Mouse (Mus musculus) erythroblast, adult 5-6 weeks (primary cell): ENCODE results near the gene Cntn4. TPM values are rescaled to one million over a fixed set of nuclear protein-coding genes. Genes with fewer than 3 reads are reported as not detected.

Experiments used
- ATAC-seq: replicated peaks from 2 replicates; pipeline ENCODE4 v1.8.0; 2016; ENCODE audit warnings: moderate number of reproducible peaks, mild to moderate bottlenecking, moderate TSS enrichment, inconsistent platforms; ENCODE audit not compliant: poor library complexity, low FRiP score, severe bottlenecking
- total RNA-seq, 2 experiments: library from RNA; stranded (forward) in 1 of 2; stranded (reverse) in 1 of 2; fragments of 150-400 nt in 1 of 2; fragments of 200-764, 138-1000 nt in 1 of 2; gene quantifications; 2 replicates each; pipeline versions ENCODE4 v1.2.3 to v1.2.4; 2015 to 2017; ENCODE audit warnings: low replicate concordance in 2 of 2

Cntn4 gene
- total RNA-seq (2015; ENCODE audit: low replicate concordance) (not detected in 2 replicates), total RNA-seq (2017; ENCODE audit: low replicate concordance) (not detected in 2 replicates)

- ATAC-seq = no peak
These were observed at the start of gene Cntn4 for GRCm38 (mm10) chr6:105677149-105678031. Gene Cntn4 (plus strand): TSS chr6:105677660.

GRCm38 (mm10) chr6:105674276-105674675, 3.2 kb upstream of the Cntn4 start:
- no peak for ATAC-seq

GRCm38 (mm10) chr6:105675099-105675498, 2.4 kb upstream of the Cntn4 start:
- ATAC-seq = no peak

GRCm38 (mm10) chr6:105676637-105677036, 823 bp upstream of the Cntn4 start:
- no peak for ATAC-seq

GRCm38 (mm10) chr6:105678778-105679177, 1.3 kb downstream of the Cntn4 start:
- ATAC-seq = no peak

DNA sequence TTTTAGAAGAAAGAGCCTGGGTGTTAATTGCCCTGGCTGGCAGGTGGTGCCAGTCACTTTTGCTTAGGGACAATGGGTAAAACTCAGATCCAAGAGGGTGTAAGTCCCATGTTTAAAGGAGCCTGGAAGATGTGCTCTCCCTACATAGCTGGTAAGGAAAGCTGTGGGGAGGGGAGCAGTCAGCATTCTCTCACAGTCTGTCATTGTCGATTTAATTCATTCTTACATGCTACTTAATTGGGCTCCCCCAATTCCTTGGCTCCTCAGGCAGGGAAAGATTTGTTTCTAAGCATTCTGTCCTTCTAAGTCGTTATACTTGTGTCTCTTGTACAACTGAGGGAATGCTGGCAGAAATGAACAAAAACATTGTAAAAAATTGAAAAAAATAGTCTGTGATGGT, 4.0 kb downstream of the Cntn4 start:
- no peak for ATAC-seq

DNA sequence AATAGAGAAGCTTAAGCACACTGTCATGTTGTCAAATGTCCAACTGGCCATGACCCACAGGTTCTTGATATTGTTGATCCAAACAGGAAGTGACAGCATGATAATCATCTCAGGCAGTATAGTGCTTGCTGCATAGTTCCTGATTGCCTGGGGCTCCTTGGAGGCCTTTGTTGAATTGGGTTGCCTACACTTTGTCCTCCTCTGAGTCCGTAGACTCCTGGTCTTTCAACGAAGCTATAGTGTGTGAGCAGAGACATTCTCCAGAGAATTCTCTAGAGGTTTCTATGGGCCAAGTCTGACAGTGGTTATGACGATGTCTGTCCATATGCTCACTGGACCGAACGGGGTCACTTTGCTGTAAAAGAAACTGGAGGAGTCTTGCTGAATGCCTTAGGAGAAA, 5.8 kb downstream of the Cntn4 start:
- ATAC-seq = no peak

DNA sequence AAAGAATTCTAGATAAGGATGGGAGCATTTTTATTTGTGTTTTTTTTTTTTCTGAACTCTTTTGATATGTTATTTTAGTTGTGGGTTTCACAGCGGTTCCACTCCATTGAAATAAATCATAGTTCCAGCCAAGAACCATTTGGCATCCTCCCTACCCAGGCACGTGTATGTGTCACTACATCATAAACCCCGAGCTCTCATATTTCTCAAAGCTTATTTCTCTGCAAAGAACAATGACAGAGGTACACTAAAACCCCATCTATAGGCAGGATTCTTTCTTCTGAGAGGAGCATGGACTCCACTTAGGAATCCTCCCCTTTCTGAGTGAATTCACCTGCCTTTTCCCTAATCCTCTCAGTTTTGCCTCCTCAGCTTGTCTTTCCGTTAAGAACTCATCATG, 6.7 kb downstream of the Cntn4 start:
- no peak for ATAC-seq

DNA sequence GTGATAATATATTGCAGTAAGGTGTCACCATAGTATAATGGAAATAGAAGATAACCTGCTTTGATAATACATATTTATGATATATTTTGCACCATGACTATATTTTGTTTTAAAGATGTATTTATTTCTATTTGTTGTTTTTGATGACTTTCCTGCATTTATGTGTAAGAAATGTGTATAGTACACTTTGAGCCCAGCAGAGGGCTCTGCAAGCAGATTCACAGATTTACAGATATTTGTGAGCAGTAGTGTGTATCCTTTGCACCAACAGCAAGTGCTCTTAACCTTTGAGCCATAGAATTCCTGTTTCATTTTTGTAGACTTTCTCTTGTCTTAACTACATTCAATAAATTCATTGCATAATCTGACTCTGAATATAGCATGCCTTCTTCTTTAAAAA, 10.7 kb downstream of the Cntn4 start:
- no peak for ATAC-seq

- ATAC-seq = no peak
These were observed 64.6 kb downstream of the Cntn4 start for GRCm38 (mm10) chr6:105742026-105742425.

DNA sequence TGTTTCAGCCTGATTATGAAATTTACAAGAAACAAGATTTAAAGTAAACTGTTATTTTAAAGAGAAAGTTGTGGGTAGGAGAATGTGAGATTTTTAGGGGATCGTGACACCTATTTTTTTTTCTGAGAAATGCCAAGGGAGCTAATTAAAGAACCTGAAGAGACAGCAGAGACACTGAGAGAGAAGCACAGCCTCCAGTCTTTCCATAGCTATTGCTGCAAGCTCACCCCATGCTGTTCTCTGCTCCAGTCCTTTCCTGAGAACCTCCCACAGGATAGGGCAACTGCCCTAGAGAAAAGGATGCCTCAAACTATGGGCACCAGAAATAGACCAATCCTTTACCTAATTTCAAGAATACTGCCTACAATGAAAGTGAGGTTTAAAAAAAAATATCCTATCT, 103.2 kb downstream of the Cntn4 start:
- no peak for ATAC-seq

DNA sequence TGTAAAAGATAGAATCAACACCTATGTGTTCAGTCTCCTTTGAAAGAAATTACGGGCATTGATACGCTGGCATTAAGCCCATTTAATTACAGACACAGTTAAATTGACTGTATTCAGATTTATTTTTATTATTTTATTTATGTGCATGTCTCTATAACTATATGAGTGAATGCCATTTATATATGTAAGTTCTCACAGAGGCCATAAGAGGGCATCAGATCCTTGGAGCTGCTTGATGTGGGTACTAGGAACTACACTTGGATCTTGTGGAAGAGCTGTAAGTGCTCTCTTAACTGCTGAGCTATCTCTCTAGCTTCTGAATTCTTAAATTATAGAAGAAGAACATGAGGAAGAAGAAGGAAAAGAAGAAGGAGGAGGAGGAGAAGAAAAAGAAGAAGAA, 111.0 kb downstream of the Cntn4 start:
- ATAC-seq = no peak

DNA sequence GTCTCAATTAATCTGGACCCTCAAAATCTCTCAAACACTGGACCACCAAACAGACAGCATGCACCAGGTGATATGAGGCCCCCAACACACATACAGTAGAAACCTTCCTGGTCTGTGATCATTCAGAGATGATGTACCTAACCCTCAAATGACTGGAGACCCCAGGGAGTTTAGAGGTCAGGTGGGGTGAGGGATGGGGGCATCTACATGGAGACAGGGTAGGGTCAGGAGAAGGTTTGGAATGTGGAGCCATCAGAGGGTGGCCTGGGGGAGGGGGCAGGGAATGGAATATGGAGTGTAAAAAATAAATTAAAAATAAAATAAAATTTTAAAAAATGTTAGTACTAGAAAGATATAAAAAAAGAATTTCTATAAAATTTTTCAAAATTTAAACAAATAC, 157.6 kb downstream of the Cntn4 start:
- ATAC-seq = no peak

DNA sequence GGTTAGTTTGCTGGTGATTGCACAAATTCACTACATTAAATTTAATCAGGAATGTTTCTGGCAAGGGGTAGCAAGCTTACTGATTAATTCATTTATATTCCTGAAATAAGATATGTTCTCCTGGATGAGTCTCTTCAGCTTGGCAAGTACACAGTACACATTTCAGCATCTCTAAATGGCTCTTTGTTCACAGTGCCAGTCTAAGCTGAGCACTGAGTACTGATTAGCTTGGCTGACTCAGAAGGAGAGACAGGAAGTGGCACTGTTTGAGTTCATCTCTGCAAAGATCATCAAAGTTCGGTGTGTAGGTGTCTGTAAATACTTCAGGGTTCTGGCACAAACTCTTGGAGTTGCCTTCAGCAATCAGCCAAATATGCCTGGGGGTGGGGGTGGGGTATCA, 169.8 kb downstream of the Cntn4 start:
- no peak for ATAC-seq

DNA sequence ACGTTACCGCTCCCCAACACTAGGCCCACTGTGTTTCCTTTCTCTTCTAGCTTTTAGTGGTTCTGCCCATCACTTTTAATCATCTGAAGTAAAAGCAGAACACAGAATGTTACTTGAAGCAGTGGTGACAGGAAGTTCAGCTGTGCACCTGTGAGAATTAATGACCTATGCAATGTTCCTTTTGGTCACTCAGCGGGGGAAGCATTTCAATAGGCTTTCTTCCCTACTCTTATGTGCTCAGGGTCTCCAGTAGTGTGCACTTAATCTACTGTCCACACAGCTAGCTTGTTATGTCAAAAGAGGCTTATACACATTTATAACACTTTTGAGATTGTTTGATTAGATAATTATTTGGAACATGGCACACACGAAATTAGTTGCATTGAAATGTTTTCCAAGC, 215.4 kb downstream of the Cntn4 start:
- ATAC-seq = no peak

GRCm38 (mm10) chr6:105938485-105938884, 261.0 kb downstream of the Cntn4 start:
- ATAC-seq = no peak

DNA sequence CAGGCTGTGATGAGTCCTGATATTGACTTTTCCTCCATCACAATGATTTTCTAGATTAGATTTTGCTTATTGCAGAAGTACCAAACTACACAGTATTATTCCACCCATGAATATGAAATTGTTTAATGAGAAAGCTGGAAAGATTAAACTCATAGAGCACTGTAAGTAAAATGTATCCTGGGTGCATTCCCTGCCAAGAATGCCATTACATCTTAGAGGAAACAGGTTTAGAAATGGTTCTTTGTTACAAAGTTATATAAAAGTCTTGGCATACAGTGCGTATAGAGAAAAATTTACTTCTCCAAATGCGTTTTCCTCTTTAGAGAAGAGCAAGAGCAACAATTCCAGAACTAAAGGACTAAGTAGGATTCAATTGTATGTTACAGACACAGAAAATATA, 261.8 kb downstream of the Cntn4 start:
- no peak for ATAC-seq

DNA sequence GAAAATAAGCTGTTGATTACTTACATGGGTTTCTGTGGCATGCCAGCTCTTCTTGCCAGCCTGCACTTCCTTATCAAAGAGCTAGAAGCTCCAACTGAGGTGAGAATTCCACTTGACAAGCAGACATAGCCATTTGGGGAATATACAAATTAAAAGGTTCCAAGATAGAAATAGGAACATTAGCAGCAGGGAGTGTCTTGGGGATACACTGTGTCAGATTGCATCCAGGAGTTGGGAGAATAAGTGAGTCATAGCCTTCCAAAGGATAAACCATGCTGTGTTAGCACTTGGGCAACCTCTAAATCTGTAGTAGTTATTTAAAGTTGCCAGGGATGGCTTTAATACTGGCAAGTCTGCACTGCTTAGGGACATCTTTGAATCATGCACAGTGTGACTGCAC, 263.1 kb downstream of the Cntn4 start:
- ATAC-seq = no peak

- ATAC-seq = no peak
These were observed 314.0 kb downstream of the Cntn4 start for GRCm38 (mm10) chr6:105991492-105991891.

DNA sequence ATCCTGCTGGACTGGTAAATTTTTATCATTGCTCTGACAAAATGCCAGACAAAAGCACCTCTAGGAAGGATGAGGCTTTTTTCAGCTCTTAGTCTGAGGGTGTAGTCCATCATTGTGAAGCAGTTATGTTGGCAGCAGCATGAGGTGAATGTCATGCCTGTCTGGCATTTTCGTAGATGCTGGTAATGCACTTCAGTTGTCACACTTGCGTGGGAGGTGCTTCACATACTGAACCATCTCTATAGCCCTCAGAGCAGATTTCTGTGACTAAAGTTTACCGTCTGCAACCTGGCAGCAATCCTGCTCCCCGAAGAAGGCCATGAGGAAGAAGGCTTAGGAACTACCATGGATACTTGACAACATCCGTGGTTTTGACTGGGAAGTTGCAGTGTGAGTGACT, 335.6 kb downstream of the Cntn4 start:
- no peak for ATAC-seq

GRCm38 (mm10) chr6:106015126-106015525, 337.7 kb downstream of the Cntn4 start:
- no peak for ATAC-seq

DNA sequence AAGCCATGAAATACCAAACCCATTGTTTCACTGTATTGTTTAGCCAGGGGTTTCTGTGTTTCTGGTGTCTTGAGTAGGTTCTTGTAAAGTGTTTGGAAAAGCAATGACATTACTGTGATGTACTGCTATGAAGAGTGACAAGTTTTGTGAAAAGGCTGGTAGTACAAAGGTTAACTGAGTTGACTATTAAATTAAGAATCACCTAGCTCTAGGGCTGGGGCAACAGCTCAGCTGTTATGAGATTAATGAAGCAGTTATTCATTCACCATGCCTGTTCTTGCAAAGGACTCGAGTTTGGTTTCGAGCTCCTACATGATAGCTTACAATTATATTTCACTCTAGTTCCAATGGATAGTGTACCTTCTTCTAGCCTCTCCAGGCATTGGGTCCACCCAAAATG, 371.4 kb downstream of the Cntn4 start:
- no peak for ATAC-seq
